Mouse (Mus musculus): ENCODE results near the gene Ryr2. TPM values are rescaled to one million over a fixed set of nuclear protein-coding genes. Genes with fewer than 3 reads are reported as not detected.

The Ryr2 gene
- polyA plus RNA-seq, 1 experiment from 2014 or later, result 0.28 TPM

DNA sequence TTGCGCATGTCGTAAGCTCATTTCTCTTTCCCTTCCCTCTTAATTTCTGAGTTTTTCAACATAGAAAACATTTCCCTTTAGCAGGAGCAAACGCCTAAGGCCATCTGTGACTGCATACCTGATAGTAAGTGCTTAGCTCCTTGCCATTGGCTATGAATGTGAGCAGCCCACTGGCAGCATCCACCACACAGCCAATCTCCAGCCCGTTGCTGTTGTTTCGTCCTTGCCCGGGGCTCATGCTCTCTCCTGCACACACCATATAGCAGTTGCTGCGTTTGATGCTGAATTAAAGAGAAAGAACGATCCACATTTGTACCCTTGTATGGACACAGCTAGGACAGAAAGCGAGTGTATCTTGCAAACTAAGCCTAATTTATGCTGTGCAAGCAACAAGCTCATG lies 361.3 kb downstream of the Ryr2 start:
- 87% methylated on average over 9 of the region's 9 CpGs for WGBS

DNA sequence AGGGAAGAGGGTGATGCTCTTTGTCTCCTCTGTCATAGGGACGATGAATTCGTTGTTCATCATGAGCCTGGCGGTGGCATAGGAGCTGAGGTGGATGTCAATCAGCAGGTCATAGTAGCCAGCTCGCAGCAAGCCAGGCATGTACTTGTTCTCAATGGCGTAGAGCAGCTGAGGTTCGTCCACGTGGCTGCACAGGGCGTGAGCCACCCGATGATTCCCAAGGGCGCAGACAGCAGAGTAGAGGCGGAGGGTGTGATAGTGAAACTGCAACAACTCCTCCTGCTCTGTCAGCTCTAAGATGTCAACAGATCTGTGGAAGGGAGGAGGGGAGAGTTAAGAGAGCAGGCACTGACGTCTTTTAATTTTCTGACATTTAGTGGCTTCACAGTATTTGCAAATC lies 368.5 kb downstream of the Ryr2 start:
- no peaks in the 10 kb centered on the region for H3K27me3 ChIP-seq
- H3K4me2 ChIP-seq, result no peak overlapping the region
- H3K4me3 ChIP-seq (replicated peaks), result no peak overlapping the region
- 93% methylated on average over 12 of the region's 12 CpGs for WGBS
- H3K9ac ChIP-seq (replicated peaks), result no peak overlapping the region
- H3K9me3 ChIP-seq, result no peaks in the 10 kb centered on the region
- H3K27ac ChIP-seq, result no peak overlapping the region
- ATAC-seq (ENCODE audit: insufficient number of reproducible peaks, insufficient read depth, low FRiP score, low TSS enrichment, low read depth), result no peak
- H3K36me3 ChIP-seq, result no peaks in the 10 kb centered on the region
- no peaks in the 10 kb centered on the region for H3K4me1 ChIP-seq (replicated peaks)

More for the DNA sequence above, 361.3 kb downstream of the Ryr2 start:
- no peak for ATAC-seq (ENCODE audit: insufficient number of reproducible peaks, insufficient read depth, low FRiP score, low TSS enrichment, low read depth)
- Histone ChIP-seq H3K9me3 (no peaks in the 10 kb centered on the region), H3K27me3 (no peaks in the 10 kb centered on the region), H3K4me2 (no peak overlapping the region), H3K36me3 (no peaks in the 10 kb centered on the region), H3K9ac (replicated peaks) (no peak overlapping the region), H3K27ac (no peak overlapping the region), H3K4me1 (replicated peaks) (no peaks in the 10 kb centered on the region), H3K4me3 (replicated peaks) (no peak overlapping the region)

DNA sequence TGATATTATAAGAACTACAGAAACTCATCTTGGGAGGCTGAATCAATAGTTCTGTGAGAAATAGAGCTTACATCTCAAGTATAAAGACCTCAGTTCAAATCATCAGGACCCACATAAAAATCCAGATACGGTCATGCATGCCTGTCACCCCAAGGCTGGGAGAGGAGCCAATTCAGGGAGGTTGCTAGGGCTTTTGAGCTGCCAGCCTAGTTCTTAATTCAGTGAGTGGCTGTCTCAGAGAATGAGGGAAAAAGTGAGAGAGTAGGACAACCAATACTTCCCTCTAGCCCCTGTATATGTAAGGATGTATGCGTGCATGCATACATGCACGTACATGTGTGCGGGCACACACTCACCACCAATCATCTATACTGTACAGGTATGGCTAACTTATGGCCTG lies 390.5 kb downstream of the Ryr2 start:
- H3K4me2 ChIP-seq, result no peak overlapping the region
- no peaks in the 10 kb centered on the region for H3K4me1 ChIP-seq (replicated peaks)
- no peak overlapping the region for H3K9ac ChIP-seq (replicated peaks)
- 94% methylated on average over 4 of the region's 4 CpGs for WGBS
- H3K9me3 ChIP-seq, result no peaks in the 10 kb centered on the region
- H3K4me3 ChIP-seq (replicated peaks), result no peak overlapping the region
- ATAC-seq (ENCODE audit: insufficient number of reproducible peaks, insufficient read depth, low FRiP score, low TSS enrichment, low read depth), result no peak
- no peaks in the 10 kb centered on the region for H3K27me3 ChIP-seq
- no peaks in the 10 kb centered on the region for H3K36me3 ChIP-seq
- no peak overlapping the region for H3K27ac ChIP-seq

DNA sequence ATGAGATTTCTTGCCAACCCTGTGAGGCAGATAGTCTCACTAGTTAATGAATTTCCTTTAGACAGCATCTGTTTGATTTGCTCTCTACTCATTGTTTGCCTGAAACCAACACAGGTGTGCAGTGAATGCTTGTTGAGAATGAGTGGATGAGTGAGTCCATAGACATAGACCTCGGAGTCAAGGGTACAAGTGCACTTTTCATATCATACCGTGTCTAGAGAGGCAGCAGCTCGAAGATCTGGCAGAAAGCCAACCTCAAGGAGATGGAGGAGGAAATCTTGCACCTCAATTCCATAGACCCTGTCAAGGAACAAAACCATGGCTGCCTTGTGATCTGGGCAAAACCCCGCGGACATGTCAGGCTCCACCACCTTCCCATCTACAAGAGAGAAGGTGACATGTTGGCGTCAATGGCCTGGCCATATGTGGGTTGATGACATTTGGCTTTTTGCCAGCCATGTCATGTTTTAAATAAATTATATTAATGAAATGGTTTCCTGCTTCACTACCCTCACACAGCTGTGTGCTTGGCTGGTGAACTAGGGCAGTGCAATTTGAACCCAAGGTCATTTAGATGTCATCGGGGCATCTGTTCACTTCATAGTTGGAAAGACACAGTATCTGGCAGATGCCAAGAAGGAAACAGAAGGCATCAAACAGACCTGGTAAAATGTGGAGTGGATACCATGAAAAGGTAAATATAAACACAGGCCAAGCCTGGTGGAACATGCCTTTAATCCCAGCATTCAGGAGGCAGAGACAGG lies 396.9 kb downstream of the Ryr2 start:
- Histone ChIP-seq H3K36me3 (no peaks in the 10 kb centered on the region), H3K9ac (replicated peaks) (no peak overlapping the region), H3K27me3 (no peaks in the 10 kb centered on the region), H3K4me2 (no peak overlapping the region), H3K27ac (no peak overlapping the region), H3K4me1 (replicated peaks) (no peaks in the 10 kb centered on the region), H3K4me3 (replicated peaks) (no peak overlapping the region), H3K9me3 (no peaks in the 10 kb centered on the region)
- no peak for ATAC-seq (ENCODE audit: insufficient number of reproducible peaks, insufficient read depth, low FRiP score, low TSS enrichment, low read depth)
- 87% methylated on average over 7 of the region's 7 CpGs for WGBS

DNA sequence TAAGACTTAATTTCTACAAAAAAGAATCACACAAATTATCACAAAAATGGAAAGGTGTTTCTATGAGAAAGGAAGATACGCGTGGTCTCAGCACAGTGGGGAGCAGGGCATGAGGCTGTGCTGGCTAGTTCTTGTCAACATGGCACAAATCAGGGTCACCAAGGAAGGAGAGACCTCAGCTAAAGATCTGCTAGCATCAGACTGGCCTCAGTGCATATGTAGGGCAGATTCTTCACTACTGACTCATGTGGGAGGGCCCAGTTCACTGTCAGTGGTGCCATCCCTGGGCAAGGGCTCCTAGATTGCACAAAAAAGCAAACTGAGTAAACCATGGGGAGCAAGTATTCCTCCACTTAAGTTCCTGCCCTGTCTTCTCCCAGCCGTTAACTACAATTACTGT lies 405.0 kb downstream of the Ryr2 start:
- Histone ChIP-seq H3K27me3 (no peaks in the 10 kb centered on the region), H3K36me3 (no peaks in the 10 kb centered on the region), H3K9ac (replicated peaks) (no peak overlapping the region), H3K4me2 (no peak overlapping the region), H3K4me1 (replicated peaks) (no peaks in the 10 kb centered on the region), H3K4me3 (replicated peaks) (no peak overlapping the region), H3K27ac (no peak overlapping the region), H3K9me3 (no peaks in the 10 kb centered on the region)
- ATAC-seq (ENCODE audit: insufficient number of reproducible peaks, insufficient read depth, low FRiP score, low TSS enrichment, low read depth), result no peak
- 94% methylated on average over 3 of the region's 3 CpGs for WGBS

DNA sequence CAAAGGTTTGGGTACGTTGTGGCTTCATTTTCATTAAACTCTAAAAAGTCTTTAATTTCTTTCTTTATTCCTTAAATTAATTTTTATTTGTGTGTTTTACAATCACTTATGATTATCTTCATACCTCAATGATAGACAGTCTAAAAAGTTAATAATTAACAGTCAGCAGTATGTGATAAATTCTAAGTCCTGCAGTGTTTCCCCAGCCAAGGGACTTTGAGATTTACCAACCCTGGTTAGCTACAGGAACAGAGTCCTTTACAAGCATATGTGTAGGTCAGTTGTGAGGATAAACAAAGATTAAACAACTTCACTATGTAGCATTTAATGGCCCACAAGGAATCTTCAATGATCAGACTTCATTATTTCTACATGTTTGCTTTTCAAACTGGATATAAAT lies 410.2 kb downstream of the Ryr2 start:
- no peak overlapping the region for H3K27ac ChIP-seq
- H3K4me2 ChIP-seq, result no peak overlapping the region
- ATAC-seq (ENCODE audit: insufficient number of reproducible peaks, insufficient read depth, low FRiP score, low TSS enrichment, low read depth), result no peak
- no peaks in the 10 kb centered on the region for H3K36me3 ChIP-seq
- no peak overlapping the region for H3K4me3 ChIP-seq (replicated peaks)
- no peaks in the 10 kb centered on the region for H3K4me1 ChIP-seq (replicated peaks)
- no peaks in the 10 kb centered on the region for H3K27me3 ChIP-seq
- H3K9me3 ChIP-seq, result no peaks in the 10 kb centered on the region
- WGBS, result 84% methylated on average over 1 of the region's 1 CpGs
- H3K9ac ChIP-seq (replicated peaks), result no peak overlapping the region

DNA sequence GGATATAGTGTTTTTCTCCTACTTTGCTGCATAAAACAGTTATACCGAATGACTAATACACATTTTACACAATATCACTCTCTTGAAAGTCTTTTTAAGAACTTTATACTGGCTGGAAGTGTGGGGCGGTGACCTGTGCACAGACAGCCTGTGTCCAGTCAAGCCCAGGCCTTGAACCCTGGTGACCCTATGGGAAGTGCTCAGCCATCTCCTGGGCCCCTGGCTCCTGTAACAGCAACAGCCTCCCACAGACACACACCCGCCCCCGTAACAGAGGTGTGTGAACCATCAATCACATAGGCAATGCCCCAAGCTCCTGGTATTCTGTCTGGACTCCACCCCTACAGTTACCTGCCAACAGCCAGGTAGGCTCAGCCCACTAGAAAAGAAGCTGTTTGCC lies 424.9 kb downstream of the Ryr2 start:
- no peak for ATAC-seq (ENCODE audit: insufficient number of reproducible peaks, insufficient read depth, low FRiP score, low TSS enrichment, low read depth)
- no peaks in the 10 kb centered on the region for H3K4me1 ChIP-seq (replicated peaks)
- no peak overlapping the region for H3K9ac ChIP-seq (replicated peaks)
- H3K9me3 ChIP-seq, result no peaks in the 10 kb centered on the region
- no peaks in the 10 kb centered on the region for H3K27me3 ChIP-seq
- H3K27ac ChIP-seq, result no peak overlapping the region
- WGBS, result 80% methylated on average over 4 of the region's 4 CpGs
- H3K4me3 ChIP-seq (replicated peaks), result no peak overlapping the region
- H3K36me3 ChIP-seq, result no peaks in the 10 kb centered on the region
- no peak overlapping the region for H3K4me2 ChIP-seq

DNA sequence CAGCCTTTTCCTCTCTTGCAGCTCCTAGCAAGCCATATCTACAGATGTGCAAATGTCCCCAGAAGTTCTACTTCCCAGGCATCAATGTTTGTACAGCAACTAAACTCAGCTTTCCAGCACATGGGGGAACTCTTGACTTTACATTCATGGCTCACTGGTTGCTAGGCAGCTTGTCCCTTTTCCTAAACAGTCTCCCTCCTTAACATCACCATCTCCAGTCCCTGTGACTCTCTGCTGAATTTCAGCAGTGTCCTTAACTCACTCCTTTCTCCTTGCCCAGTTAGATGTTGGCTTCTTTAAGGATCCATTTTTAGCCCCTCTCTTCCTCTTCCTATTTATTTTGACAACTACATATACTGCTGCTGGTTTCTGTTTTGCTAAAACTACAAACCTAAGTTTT lies 443.9 kb downstream of the Ryr2 start:
- Histone ChIP-seq H3K4me2 (no peak overlapping the region), H3K27me3 (no peaks in the 10 kb centered on the region), H3K4me1 (replicated peaks) (no peaks in the 10 kb centered on the region), H3K27ac (no peak overlapping the region), H3K4me3 (replicated peaks) (no peak overlapping the region), H3K36me3 (no peaks in the 10 kb centered on the region), H3K9me3 (no peaks in the 10 kb centered on the region), H3K9ac (replicated peaks) (no peak overlapping the region)
- no peak for ATAC-seq (ENCODE audit: insufficient number of reproducible peaks, insufficient read depth, low FRiP score, low TSS enrichment, low read depth)

DNA sequence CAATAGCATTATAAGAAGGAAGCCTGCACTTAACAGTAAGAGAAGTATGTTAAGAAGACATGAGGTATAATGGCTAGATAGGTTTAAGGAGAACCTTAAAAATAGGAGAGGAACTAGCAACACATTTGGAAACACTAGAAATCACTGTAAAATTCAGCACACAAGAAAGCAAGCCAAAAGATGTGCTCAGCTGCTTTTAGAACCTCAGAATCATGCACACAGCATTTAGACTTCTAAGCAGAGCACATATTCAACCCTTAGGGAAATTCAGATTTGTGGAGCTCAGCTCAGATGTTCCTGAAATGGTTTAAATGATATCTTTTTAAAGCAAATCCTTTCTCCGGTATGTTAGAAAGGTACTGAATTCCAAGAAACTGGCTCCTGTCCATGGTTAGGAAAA lies 461.9 kb downstream of the Ryr2 start:
- H3K4me3 ChIP-seq (replicated peaks), result no peak overlapping the region
- H3K27ac ChIP-seq, result no peak overlapping the region
- H3K4me2 ChIP-seq, result no peak overlapping the region
- H3K36me3 ChIP-seq, result no peaks in the 10 kb centered on the region
- 82% methylated on average over 1 of the region's 1 CpGs for WGBS
- no peaks in the 10 kb centered on the region for H3K27me3 ChIP-seq
- ATAC-seq (ENCODE audit: insufficient number of reproducible peaks, insufficient read depth, low FRiP score, low TSS enrichment, low read depth), result no peak
- H3K9ac ChIP-seq (replicated peaks), result no peak overlapping the region
- H3K9me3 ChIP-seq, result no peaks in the 10 kb centered on the region
- H3K4me1 ChIP-seq (replicated peaks), result no peaks in the 10 kb centered on the region

DNA sequence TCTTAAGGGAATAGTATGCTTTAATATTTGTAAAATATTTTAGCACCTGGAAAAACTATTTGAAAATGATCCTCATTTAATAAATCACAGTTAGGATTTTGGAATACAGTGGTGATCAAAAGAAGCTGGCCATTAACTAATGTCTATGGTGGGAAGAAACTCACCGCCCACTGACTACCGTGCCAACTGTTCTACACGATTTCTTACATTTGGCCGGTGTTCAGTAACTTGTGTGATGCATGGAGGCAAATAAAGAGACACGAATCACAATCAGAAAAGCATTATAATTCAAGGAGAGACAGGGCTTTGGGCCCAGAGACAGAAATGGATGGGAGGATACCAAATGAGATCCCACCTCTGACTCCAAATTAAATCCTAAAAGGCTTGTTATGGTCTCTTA lies 470.4 kb downstream of the Ryr2 start:
- no peak overlapping the region for H3K4me3 ChIP-seq (replicated peaks)
- no peaks in the 10 kb centered on the region for H3K36me3 ChIP-seq
- WGBS, result 93% methylated on average over 5 of the region's 5 CpGs
- H3K27ac ChIP-seq, result no peak overlapping the region
- no peak overlapping the region for H3K4me2 ChIP-seq
- no peak for ATAC-seq (ENCODE audit: insufficient number of reproducible peaks, insufficient read depth, low FRiP score, low TSS enrichment, low read depth)
- no peaks in the 10 kb centered on the region for H3K9me3 ChIP-seq
- H3K27me3 ChIP-seq, result no peaks in the 10 kb centered on the region
- H3K9ac ChIP-seq (replicated peaks), result no peak overlapping the region
- no peaks in the 10 kb centered on the region for H3K4me1 ChIP-seq (replicated peaks)

DNA sequence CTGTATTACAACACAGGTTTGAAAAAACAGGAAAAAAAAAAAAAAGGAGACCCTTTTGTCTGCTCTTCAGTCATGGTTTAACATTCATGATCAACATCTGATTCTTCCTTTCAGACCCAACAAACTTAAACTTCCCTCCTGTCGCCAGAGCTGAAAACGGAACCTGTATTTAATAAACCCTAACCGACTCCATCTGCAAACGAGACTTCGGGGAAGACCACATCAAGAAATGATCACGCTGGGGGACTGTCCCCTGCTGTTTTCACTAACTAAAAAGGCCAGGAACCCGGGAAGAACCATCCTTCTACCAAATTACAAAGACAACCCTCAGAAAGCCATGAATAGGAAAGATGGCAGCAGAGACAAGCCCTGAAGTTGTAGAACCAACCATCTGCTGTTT lies 482.2 kb downstream of the Ryr2 start:
- no peak overlapping the region for H3K4me3 ChIP-seq (replicated peaks)
- no peak overlapping the region for H3K27ac ChIP-seq
- 33% methylated on average over 7 of the region's 7 CpGs for WGBS
- H3K4me2 ChIP-seq, result no peak overlapping the region
- H3K9ac ChIP-seq (replicated peaks), result no peak overlapping the region
- no peak for ATAC-seq (ENCODE audit: insufficient number of reproducible peaks, insufficient read depth, low FRiP score, low TSS enrichment, low read depth)
- no peaks in the 10 kb centered on the region for H3K4me1 ChIP-seq (replicated peaks)
- H3K36me3 ChIP-seq, result no peaks in the 10 kb centered on the region
- no peaks in the 10 kb centered on the region for H3K9me3 ChIP-seq
- no peaks in the 10 kb centered on the region for H3K27me3 ChIP-seq

DNA sequence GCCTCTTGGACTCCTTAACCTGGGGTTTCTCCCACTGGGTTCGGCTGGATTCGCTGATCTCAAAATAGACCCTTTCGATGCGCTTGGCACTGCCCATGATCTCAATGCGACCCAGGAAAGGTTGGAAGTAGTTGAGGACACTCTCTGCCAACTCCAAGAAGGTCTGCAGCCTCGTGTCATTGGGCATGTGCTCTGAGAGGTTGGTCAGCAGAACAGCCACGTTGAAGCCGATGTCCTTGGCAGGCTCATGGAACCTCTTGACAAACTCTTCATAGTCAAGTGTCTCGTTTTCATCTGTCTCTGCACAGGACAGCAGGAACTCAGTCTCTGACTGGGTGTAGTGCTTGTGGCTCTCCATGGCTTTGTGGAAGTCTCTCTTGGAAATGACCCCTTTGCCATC lies 511.3 kb downstream of the Ryr2 start:
- WGBS, result 90% methylated on average over 9 of the region's 9 CpGs

More for the DNA sequence above, 511.3 kb downstream of the Ryr2 start:
- Histone ChIP-seq H3K4me1 (replicated peaks) (no peaks in the 10 kb centered on the region), H3K9me3 (no peaks in the 10 kb centered on the region), H3K4me3 (replicated peaks) (no peak overlapping the region), H3K9ac (replicated peaks) (no peak overlapping the region), H3K4me2 (no peak overlapping the region), H3K27ac (no peak overlapping the region), H3K27me3 (no peaks in the 10 kb centered on the region), H3K36me3 (no peaks in the 10 kb centered on the region)
- ATAC-seq (ENCODE audit: insufficient number of reproducible peaks, insufficient read depth, low FRiP score, low TSS enrichment, low read depth), result no peak
